Mouse (Mus musculus): Measurements from ENCODE around the gene Rap1a.

Gene Rap1a

DNA sequence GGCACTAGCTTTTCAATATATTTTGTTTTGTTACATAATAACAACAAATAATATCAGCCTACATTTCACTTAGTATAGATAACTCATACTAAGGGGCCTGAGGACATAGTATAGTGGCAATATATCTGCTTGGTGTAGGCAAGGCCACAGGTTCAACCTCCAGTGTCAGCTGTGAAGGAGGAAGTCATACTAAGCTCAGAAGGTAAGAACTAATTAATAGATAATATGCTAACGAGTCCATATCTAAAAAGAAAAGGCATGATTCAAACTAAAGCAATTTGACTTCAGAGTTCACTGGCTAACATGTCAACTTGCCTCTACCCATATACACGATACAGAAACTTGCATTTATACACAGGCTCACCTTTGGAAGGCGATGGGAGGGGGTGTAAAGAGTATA is 41.1 kb downstream of the Rap1a start:
- no peak for DNase-seq (ENCODE audit: low spot score)

DNA sequence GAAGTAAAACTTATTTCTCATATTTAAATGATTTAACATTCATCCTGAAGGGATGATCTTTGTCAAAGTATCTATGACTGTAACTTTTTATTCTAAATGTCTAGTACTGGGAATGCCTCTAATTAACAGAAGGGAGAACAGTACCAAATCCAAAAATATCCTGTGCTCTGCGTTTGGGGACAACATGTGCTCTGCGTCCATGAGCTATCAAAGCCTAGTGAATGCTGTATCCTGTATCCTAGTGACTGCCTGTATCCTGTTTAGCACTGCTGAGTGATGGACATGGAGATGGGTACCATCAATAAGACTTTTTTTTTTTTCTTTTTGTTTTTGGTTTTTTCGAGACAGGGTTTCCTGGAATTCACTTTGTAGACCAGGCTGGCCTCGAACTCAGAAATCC is 42.5 kb downstream of the Rap1a start:
- no peak for DNase-seq (ENCODE audit: low spot score)

GRCm38 (mm10) chr3:105758098-105758497 is 43.0 kb downstream of the Rap1a start:
- no peak for DNase-seq (ENCODE audit: low spot score)

GRCm38 (mm10) chr3:105757323-105758083 is 43.6 kb downstream of the Rap1a start:
- no peak for DNase-seq (ENCODE audit: low spot score)

DNA sequence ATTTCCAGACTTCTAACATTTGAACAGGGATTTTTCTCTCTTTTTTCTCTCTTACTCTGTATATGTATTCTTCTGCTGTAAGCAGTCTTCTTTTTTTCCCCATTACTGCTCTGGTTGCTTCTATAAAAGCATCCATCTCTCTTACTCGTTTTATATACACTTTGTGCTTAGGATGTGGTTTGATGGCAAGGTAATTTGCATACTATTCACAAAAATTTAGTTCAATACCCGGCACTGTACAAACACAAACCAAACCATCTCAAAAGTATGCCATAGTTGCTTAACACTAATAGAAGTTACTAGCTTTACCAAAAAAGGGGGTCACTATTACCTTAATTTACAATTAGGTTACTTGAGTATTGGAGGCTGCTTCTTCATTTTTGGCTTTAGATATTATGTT is 44.6 kb downstream of the Rap1a start:
- no peak for DNase-seq (ENCODE audit: low spot score)

- DNase-seq (ENCODE audit: low spot score) = no peak
These were observed 46.0 kb downstream of the Rap1a start for GRCm38 (mm10) chr3:105755123-105755522.

DNA sequence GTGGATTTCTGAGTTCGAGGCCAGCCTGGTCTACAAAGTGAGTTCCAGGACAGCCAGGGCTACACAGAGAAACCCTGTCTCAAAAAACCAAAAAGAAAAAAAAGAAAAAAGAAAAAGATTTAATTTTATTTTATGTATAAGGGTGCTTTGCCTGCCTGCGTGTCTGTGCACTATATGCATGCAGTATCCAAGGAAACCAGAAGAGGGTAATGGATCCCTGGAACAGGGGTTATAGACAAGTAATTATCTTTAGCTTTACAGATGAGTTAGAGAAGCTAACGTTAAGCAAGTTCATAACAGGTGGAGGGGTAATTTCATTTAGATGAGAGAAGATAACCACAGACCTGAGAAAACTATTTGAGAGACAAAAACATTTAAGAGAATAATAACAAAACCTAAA is 47.0 kb downstream of the Rap1a start:
- DNase-seq (ENCODE audit: low spot score) = no peak

DNA sequence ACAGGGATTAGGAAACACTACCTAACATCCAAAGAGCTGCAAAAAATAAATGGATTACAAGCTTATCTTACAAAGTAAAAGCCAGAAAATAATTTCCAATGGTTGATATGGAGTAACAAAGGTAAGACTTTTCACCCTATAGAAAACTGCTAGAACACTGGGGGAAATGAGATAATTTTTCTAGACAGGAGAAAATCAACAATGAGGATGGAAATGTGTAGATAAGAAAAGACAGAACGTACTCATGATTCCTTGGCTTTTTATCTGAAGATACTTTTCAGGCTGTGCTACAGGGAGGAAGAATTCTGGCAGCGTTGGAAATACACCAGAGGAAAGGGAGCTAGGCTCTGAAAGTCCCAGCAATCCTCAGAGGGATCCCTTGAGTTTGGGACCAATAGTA is 50.3 kb downstream of the Rap1a start:
- DNase-seq (ENCODE audit: low spot score) = no peak

- DNase-seq (ENCODE audit: low spot score) = no peak
These were observed 54.6 kb downstream of the Rap1a start for GRCm38 (mm10) chr3:105746542-105746941.

GRCm38 (mm10) chr3:105737666-105738065 is 63.5 kb downstream of the Rap1a start:
- no peak for DNase-seq (ENCODE audit: low spot score)

- DNase-seq (ENCODE audit: low spot score) = no peak
These were observed 64.1 kb downstream of the Rap1a start for GRCm38 (mm10) chr3:105737070-105737469.

GRCm38 (mm10) chr3:105736148-105736547 is 65.0 kb downstream of the Rap1a start:
- no peak for DNase-seq (ENCODE audit: low spot score)

DNA sequence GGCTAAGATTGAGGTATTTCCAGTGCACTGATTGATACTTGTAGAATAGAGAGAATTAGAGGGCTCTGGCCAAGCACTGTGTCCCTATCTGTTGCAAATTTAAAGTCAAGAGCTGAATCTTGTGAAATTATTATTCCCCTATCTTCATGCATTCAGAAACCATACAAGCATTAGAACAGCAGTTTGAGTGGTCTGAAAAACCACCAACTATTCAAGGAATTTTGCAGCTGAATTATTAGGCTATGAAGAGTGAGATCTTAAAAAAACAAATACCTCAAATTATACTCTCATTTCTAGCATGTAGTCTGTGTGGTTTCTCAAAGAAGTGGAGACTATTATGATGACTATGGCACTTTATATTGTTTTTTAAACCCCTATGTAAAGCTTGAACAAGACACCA is 65.9 kb downstream of the Rap1a start:
- DNase-seq (ENCODE audit: low spot score) = no peak

- no peak for DNase-seq (ENCODE audit: low spot score)
These were observed 67.6 kb downstream of the Rap1a start for GRCm38 (mm10) chr3:105733538-105733937.

DNA sequence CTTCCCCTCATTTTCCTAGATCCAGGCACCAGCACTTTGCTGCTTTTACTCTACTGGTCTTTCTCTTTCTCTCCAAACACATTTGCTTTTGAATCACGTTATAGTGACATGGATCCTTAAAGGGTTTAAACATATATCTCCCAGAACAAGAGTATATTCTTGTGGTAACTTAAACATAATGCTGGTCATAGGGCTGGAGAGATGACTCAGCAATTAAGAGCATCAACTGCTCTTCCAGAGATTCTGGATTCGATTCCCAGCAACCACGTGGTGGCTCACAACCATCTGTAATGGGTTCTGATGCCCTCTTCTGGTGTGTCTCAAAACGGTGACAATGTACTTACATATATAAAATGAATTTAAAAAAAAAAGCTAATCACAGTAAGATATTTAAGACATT is 68.8 kb downstream of the Rap1a start:
- DNase-seq (ENCODE audit: low spot score) = no peak

DNA sequence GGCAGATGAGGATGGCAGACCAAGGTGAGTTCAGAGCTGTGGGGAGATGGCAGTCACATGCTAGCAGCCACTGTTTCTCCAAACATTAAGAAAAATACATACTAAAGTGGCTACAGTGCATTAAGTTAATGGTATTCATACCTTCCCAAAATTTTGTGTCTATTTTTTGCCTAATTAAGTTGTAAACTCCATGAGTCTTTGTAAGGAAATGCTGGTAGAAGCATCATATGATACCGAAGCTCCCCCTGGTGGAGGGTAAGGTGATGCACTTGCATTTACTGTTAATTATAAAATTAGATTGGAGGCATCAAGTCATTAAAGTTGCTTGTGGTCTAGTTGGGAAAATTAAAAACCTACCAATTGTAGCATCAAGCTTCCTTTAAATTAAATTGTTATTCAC is 75.1 kb downstream of the Rap1a start:
- no peak for DNase-seq (ENCODE audit: low spot score)

DNA sequence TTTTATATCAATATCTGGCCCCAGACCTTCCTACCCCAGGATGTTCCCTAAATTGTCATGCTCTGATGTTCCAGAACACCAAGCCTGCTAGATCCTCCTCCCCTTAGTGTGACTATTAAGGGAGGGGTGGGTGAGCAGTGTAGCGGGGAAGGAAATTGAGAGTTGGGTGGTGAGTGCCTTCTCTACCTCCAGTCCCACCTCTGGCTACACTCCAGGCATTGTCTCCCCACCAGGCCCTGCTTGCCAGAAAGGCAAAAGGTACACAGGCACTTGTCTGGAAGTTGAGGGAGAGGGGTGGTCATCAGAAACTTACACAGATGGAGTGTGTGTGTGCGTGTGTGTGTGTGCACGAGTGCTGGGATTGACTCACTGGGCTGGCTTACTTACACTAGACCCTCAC is 78.6 kb downstream of the Rap1a start:
- no peak for DNase-seq (ENCODE audit: low spot score)

DNA sequence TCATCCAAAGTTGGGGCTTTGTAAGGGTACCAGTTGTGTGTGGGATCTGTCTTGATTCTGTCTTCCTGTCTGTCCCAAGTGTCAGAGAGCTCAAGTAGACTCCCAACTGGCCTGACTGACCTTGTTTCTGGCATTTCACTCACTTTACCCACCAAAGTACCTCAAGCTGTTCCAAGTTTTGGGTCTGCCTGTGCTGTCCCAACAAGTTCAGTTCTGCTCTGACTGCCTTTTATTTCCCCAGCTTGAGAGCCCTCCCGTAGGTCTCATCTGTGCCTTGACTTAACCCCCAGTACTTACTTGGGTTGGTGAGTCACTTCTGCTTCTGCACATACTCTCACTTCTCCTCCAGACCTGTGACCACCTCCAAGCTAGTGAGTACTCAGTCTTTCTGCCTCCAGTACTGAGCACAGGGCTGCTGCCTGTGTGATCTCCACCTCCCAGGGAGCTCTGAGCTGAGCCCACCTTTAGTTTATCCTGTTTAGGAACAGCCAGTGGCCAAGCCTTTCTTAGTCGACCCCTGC is 79.4 kb downstream of the Rap1a start:
- no peak for DNase-seq (ENCODE audit: low spot score)

DNA sequence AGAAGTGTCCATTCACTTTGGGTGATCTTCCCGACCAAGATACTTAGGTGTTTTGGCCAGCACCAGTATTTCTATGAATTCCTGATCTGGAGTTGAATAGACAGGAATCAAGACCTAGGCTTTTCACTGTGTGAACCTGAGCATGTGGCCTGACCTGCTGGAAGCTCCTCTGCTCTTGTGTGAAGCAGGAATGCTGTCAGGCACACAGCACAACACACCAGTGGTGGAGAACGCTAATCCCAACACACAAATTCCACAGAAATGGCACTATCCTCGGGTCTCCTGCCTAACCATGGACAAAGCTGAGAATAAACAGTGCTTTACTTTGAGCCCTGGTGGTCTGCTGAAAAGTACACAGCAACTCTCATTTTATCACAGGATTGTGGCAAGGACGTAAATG is 80.6 kb downstream of the Rap1a start:
- DNase-seq (ENCODE audit: low spot score) = no peak

DNA sequence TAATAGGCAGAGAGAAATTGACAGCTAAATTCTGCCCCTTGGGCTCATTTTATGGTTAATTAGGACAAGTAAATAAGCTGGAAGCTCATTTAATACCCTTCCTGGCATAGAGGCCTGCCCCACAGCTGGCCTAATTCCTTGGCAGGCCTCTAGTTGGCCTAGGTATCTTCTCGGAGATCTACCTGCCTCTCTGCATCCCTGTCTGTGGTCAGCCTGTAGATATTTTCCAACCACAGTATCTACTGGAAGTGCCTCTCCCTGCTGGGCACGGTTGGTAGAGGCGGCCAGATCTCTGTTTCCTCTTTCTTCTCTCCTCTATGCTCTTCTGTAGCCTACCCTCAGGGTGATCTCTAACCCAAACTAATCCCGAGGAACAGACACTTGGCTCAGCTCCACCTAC is 81.2 kb downstream of the Rap1a start:
- no peak for DNase-seq (ENCODE audit: low spot score)

- DNase-seq (ENCODE audit: low spot score) = no peak
These were observed 82.4 kb downstream of the Rap1a start for GRCm38 (mm10) chr3:105718746-105719145.

GRCm38 (mm10) chr3:105717856-105718555 is 83.1 kb downstream of the Rap1a start:
- no peak for DNase-seq (ENCODE audit: low spot score)

- no peak for DNase-seq (ENCODE audit: low spot score)
These were observed 84.7 kb downstream of the Rap1a start for GRCm38 (mm10) chr3:105716353-105717000.

All from ovary, postnatal 36 days (tissue).